Mouse (Mus musculus) kidney, embryonic 14.5 days (tissue): ENCODE measurements around the gene Gm10318. TPM values are rescaled to one million over a fixed set of nuclear protein-coding genes. Genes with fewer than 3 reads are reported as not detected.

Source experiments
- ATAC-seq: fragments of 200-750 bp; cut with Nextera tagmentation; 2 replicates; pipeline ENCODE4 v1.8.0; 2017; ENCODE audit warnings: moderate number of reproducible peaks, mild to moderate bottlenecking, moderate TSS enrichment, moderate library complexity; ENCODE audit not compliant: low FRiP score, low TSS enrichment
- H3K27ac ChIP-seq: fragments of 300-500 bp; sonication (generic); 2 replicates; pipeline ENCODE4 v1.5.1; 2014; ENCODE audit warnings: low read depth, mild to moderate bottlenecking, low read length, moderate library complexity, mixed read lengths
- H3K27me3 ChIP-seq: fragments of 300-500 bp; sonication (generic); 2 replicates; pipeline ENCODE4 v1.6.1; 2014; ENCODE audit warnings: mild to moderate bottlenecking, low read length; ENCODE audit not compliant: control insufficient read depth, insufficient read depth
- H3K36me3 ChIP-seq: fragments of 300-500 bp; sonication (generic); 2 replicates; pipeline ENCODE4 v1.6.1; 2014; ENCODE audit warnings: low read length, mixed read lengths; ENCODE audit not compliant: control insufficient read depth, insufficient read depth
- H3K4me1 ChIP-seq: fragments of 300-500 bp; sonication (generic); 2 replicates; pipeline ENCODE4 v1.6.1; 2014; ENCODE audit warnings: low read length, mixed read lengths; ENCODE audit not compliant: control insufficient read depth, insufficient read depth
- H3K4me2 ChIP-seq: fragments of 300-500 bp; sonication (generic); replicated peaks from 2 replicates; pipeline ENCODE4 v1.6.1; 2014; ENCODE audit warnings: low read depth, mild to moderate bottlenecking, low read length
- H3K4me3 ChIP-seq: fragments of 300-500 bp; sonication (generic); 2 replicates; pipeline ENCODE4 v1.5.1; 2014; ENCODE audit warnings: mild to moderate bottlenecking, low read length
- H3K9ac ChIP-seq: fragments of 300-500 bp; sonication (generic); 2 replicates; pipeline ENCODE4 v1.6.1; 2014; ENCODE audit warnings: low read depth, mild to moderate bottlenecking, low read length, moderate library complexity
- H3K9me3 ChIP-seq: fragments of 300-500 bp; sonication (generic); 2 replicates; pipeline ENCODE4 v1.6.1; 2016; ENCODE audit warnings: low read length; ENCODE audit not compliant: control insufficient read depth
- whole genome bisulfite sequencing: fragments of 180-500 bp; shearing (Covaris S2); extraction: QIAGEN DNeasy Blood & Tissue Kit; methylation state at CpG from one replicate; pipeline ENCODE4 v1.1.7; 2014; 5-methylcytosine and 5-hydroxymethylcytosine counted together
- polyA plus RNA-seq: library from polyadenylated mRNA; unstranded; fragments of >200 nt; fragmentation: Nextera tagmentation; extraction: Ambion mirVana; gene quantifications from 2 replicates; pipeline ENCODE4 v1.2.1, GENCODE M21; 2014

The Gm10318 gene
- polyA plus RNA-seq, 1 experiment from 2014 or later: not detected

GRCm38 (mm10) chr10:77901871-77902210 lies 49.2 kb downstream of the Gm10318 start:
- Histone ChIP-seq H3K4me1 (0 out of 2 replicates have a peak, but pooled peaks cover 5% of the 10 kb centered on the region), H3K4me2 (peak overlapping the region; percentile 90), H3K4me3 (peak overlapping the region; percentile 61), H3K27ac (no peak overlapping the region), H3K36me3 (no peaks in the 10 kb centered on the region), H3K27me3 (0 out of 2 replicates have a peak, but pooled peaks cover 8% of the 10 kb centered on the region), H3K9me3 (no peaks in the 10 kb centered on the region), H3K9ac (peak overlapping the region; percentile 64; the same call in 1 of the 2 replicates)
- WGBS: under 1% methylated on average over 14 of the region's 14 CpGs
- peak; percentile 45 for ATAC-seq

- H3K4me1 ChIP-seq: 0 out of 2 replicates have a peak, but pooled peaks cover 5% of the 10 kb centered on the region
- no peaks in the 10 kb centered on the region for H3K36me3 ChIP-seq
- 1% methylated on average over 45 of the region's 46 CpGs for WGBS
- H3K9ac ChIP-seq: peak within 1 kb of the TSS; percentile 64; the same call in 1 of the 2 replicates
- peak within 1 kb of the TSS; percentile 61 for H3K4me3 ChIP-seq
- ATAC-seq: peak; percentile 87
- H3K27ac ChIP-seq: no peak within 1 kb of the TSS
- peak within 1 kb of the TSS; percentile 90 for H3K4me2 ChIP-seq
- H3K9me3 ChIP-seq: no peaks in the 10 kb centered on the region
- 0 out of 2 replicates have a peak, but pooled peaks cover 8% of the 10 kb centered on the region for H3K27me3 ChIP-seq
Measured at GRCm38 (mm10) chr10:77902211-77902893, 49.7 kb downstream of the Gm10318 start, which contains the start of gene Lrrc3. Lrrc3 (minus strand) TSS chr10:77902536.

GRCm38 (mm10) chr10:77902894-77903715 lies 50.4 kb downstream of the Gm10318 start:
- Histone ChIP-seq H3K4me1 (0 out of 2 replicates have a peak, but pooled peaks cover 5% of the 10 kb centered on the region), H3K36me3 (no peaks in the 10 kb centered on the region), H3K27ac (no peak overlapping the region), H3K4me2 (peak overlapping the region; percentile 90), H3K9ac (no peak overlapping the region), H3K27me3 (0 out of 2 replicates have a peak, but pooled peaks cover 8% of the 10 kb centered on the region), H3K9me3 (no peaks in the 10 kb centered on the region), H3K4me3 (peak overlapping the region; percentile 61)
- peak; percentile 81 for ATAC-seq
- WGBS: 6% methylated on average over 35 of the region's 35 CpGs

Other genes with a start within 250 kb of the Gm10318 start
- 253 and 294 TPM in 2 replicates for gene Sumo3, start 246.8 kb upstream of the Gm10318 start, polyA plus RNA-seq
- 1.2 and 1.8 TPM in 2 replicates for gene Gm49325, start 246.7 kb upstream of the Gm10318 start, polyA plus RNA-seq
- 41.3 and 51.8 TPM in 2 replicates for gene Ube2g2, start 230.6 kb upstream of the Gm10318 start, polyA plus RNA-seq
- gene Tspear, start 166.3 kb upstream of the Gm10318 start, polyA plus RNA-seq: 0.41 and 0.74 TPM in 2 replicates
- gene Gm19402, start 162.1 kb upstream of the Gm10318 start, polyA plus RNA-seq: not detected in 2 replicates
- gene Gm9508, start 155.6 kb upstream of the Gm10318 start, polyA plus RNA-seq: not detected in 2 replicates
- gene Gm10272, start 146.2 kb upstream of the Gm10318 start, polyA plus RNA-seq: not detected in 2 replicates
- not detected in 2 replicates for gene Gm10024, start 141.4 kb upstream of the Gm10318 start, polyA plus RNA-seq
- gene Gm10142, start 137.1 kb upstream of the Gm10318 start, polyA plus RNA-seq: not detected in 2 replicates
- gene Krtap12-1, start 132.3 kb upstream of the Gm10318 start, polyA plus RNA-seq: not detected in 2 replicates
- gene Gm10100, start 126.4 kb upstream of the Gm10318 start, polyA plus RNA-seq: not detected in 2 replicates
- gene Gm18596, start 110.2 kb upstream of the Gm10318 start, polyA plus RNA-seq: not detected in 2 replicates
- not detected in 2 replicates for gene Gm9736, start 101.5 kb upstream of the Gm10318 start, polyA plus RNA-seq
- gene Gm3233, start 93.2 kb upstream of the Gm10318 start, polyA plus RNA-seq: not detected in 2 replicates
- gene Gm3238, start 81.5 kb upstream of the Gm10318 start, polyA plus RNA-seq: not detected in 2 replicates
- not detected in 2 replicates for gene Gm7138, start 75.9 kb upstream of the Gm10318 start, polyA plus RNA-seq
- not detected in 2 replicates for gene Gm3250, start 70.3 kb upstream of the Gm10318 start, polyA plus RNA-seq
- gene Gm7137, start 64.7 kb upstream of the Gm10318 start, polyA plus RNA-seq: not detected in 2 replicates
- not detected in 2 replicates for gene Gm9639, start 57.8 kb upstream of the Gm10318 start, polyA plus RNA-seq
- not detected in 2 replicates for gene Gm19668, start 53.7 kb upstream of the Gm10318 start, polyA plus RNA-seq
- not detected in 2 replicates for gene Gm9507, start 41.0 kb upstream of the Gm10318 start, polyA plus RNA-seq
- not detected in 2 replicates for gene Gm2696, start 38.2 kb upstream of the Gm10318 start, polyA plus RNA-seq
- not detected in 2 replicates for gene Krtap10-4, start 25.8 kb upstream of the Gm10318 start, polyA plus RNA-seq
- not detected in 2 replicates for gene Krtap10-10, start 16.9 kb upstream of the Gm10318 start, polyA plus RNA-seq
- gene Gm36176, start 6.1 kb upstream of the Gm10318 start, polyA plus RNA-seq: not detected in 2 replicates
- not detected in 2 replicates for gene Gm3285, start 9.1 kb downstream of the Gm10318 start, polyA plus RNA-seq
- gene Lrrc3, start 49.7 kb downstream of the Gm10318 start, polyA plus RNA-seq: 2.2 and 3.3 TPM in 2 replicates
- 0.27 and 0.54 TPM in 2 replicates for gene Trpm2, start 117.7 kb downstream of the Gm10318 start, polyA plus RNA-seq
- gene 1810043G02Rik, start 125.7 kb downstream of the Gm10318 start, polyA plus RNA-seq: 26.4 and 35.8 TPM in 2 replicates
- 91.2 and 118 TPM in 2 replicates for gene Pfkl, start 157.2 kb downstream of the Gm10318 start, polyA plus RNA-seq
- 0.41 and 0.66 TPM in 2 replicates for gene Dnmt3l, start 189.1 kb downstream of the Gm10318 start, polyA plus RNA-seq
- gene Aire, start 190.8 kb downstream of the Gm10318 start, polyA plus RNA-seq: 1.2 and 1.5 TPM in 2 replicates
- gene Icosl, start 216.4 kb downstream of the Gm10318 start, polyA plus RNA-seq: 3.8 and 4.8 TPM in 2 replicates